Mouse (Mus musculus): Measurements from ENCODE around the gene Timm17a.

GRCm38 (mm10) chr1:135258380-135259127, 55.0 kb downstream of the Timm17a start, which contains the start of gene Elf3:
- no peak for TF ChIP-seq CTCF (conservative IDR thresholded peaks at IDR 0.05; ENCODE audit: low read length)
- no peak for TF ChIP-seq NANOG (IDR thresholded peaks at IDR 0.05; ENCODE audit: borderline replicate concordance, low read length)
- TF ChIP-seq POU5F1 (IDR thresholded peaks at IDR 0.05; ENCODE audit: borderline replicate concordance, low read length), result no peak

Measured in E14TG2a.4 (cell line).